Mouse (Mus musculus) layer of hippocampus, adult 8-10 months (tissue): ENCODE measurements at regions not wholly inside any gene's neighbourhood (a gene's known extent, or its start where the extent isn't known, plus 50 kb on each side); places are given as distances from the start of the nearest gene placed in this dataset.
A peak's percentile ranks its signal among the peaks of the same experiment; 100 is the strongest.

Experiments used
- DNase-seq, 2 experiments: peaks; one replicate each; pipeline ENCODE4 v3.0.0; 2022; ENCODE audit warnings: low spot score in 2 of 2

DNA sequence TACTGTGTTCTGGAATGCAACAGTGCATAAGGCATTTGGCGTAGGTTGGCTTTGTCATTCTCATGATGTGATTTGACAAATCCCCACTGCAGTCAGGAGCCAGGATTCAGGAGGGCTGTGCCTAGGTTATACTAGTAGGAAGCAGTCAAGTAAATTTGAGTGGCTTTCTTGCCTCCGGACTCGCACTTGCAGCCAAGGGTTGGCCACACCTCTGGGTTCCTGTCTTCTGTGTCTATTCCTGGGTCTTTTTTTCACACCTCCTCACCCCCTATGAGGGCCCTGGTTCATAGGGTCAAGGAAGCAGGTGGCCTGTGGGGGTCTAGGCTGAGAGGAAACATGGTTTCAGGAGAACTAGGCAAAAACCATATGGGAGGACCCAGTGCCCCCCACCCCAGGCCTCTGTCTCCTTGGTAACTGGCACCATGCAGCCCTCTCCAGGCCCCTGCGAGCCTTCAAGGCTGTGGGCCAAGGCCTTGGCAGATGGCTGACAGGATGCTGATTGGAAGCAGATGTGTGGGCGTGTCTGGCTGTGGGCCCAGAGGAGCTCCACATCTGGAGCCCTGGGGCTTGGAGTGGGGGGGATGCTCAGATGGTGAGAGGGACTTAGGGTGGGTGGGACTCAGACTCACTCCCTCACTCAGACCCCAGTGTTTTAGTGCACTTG is 195.7 kb downstream of the Rgs3 start:
- no peak for DNase-seq

DNA sequence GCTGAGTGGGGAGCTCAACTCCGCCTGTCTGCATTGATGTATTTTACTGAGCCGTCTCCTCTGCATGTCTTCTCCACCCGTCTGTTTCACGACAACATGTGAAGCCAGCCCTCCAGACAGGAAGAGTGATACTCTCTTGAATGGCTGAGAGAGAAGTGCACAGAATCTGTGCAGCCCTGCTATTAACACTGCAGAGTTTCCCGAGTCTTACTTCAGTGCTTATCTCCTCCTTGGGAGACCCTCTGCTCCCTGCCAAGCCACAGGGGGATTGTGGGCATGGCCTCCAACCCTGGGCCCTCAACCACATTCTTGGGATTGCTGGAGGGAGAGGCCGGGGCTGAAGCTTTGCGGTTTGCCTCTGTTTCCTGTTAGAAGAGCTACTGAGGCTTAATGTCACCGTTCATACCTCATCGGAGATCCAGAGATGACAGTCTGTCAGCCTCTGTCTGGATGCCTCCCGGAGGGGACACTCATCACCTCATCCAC is 197.1 kb downstream of the Rgs3 start:
- no peak for DNase-seq

DNA sequence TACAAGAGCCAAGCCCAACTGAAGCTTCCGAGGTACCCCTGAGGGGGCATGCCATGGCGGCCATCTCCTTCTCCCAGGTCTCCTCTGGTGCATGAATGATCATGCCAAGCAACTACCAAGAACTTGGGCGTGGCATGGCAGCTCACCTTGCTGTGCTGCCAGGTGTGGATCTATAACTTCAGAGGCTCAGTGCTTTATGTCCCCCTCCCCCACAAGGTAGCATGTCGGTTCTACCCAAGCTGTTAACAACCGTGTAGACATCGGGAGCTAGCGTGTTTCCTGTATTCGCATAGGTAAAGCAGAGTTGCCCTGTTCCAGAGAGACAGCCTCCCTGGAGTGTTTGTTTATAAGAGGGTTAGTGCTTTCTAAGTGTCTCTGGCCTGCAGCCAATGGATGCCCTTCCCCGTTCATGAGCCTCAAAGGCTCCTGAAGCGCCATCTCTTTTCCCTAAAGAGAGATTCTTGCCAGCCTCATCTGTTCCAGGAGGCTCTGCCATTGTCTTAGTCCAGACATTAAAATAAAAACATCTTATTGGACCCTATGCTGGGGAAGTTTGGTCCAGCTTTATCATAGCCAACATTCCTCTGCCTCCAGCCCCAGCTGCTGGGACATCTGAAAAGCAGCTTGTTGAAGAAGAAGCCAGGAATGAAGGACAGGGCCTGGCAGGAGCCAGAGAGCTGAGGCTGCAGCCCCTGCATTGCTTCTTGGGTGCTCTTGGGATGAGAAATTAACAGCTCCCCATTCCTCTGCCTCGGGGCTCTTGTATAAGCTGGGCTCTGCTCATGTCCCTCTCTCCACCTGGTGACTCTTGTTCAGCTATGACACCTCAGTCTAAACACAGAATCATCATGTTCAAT is 201.3 kb downstream of the Rgs3 start:
- DNase-seq: no peak

DNA sequence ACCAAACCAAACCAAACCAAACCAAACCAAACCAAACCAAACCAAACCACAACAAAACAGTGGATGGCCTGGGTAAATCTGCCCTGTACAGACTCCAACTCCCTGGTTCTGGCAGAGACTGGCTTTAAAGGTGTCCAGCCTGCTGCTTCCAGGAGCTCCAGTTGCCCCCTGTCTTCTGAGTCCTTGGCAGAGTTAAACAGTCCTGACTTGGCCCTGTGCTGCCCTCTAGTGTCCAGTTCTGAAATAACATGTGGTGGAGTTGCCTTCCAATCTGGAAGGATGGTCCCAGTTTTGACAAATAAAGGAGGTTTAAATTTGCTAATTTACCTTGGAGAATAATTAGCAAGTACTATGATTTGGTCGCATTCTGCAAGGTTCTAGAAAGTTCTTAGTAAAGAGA is 202.0 kb downstream of the Rgs3 start:
- DNase-seq: peak; percentile 49 to 84

DNA sequence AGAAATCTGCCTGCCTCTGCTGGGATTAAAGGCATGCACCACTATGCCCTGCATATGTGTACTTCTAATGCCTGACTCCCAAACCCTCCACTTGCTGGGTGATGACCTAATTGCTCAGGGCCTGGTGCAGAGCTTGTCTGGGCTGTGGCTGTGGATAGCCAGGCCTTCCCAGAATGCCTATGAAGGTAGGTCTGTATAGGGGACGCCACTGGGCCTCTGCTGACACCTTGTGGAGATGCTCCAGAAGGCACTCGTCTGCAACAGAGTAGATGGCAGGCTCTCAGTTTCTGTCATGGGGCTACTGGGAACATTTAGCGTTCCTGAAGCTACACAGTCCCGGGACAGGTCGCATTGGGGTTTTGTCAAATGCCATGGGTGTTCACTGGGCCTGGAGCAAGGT is 201.4 kb upstream of the Zfp618 start:
- peak; percentile 77 to 86 for DNase-seq

DNA sequence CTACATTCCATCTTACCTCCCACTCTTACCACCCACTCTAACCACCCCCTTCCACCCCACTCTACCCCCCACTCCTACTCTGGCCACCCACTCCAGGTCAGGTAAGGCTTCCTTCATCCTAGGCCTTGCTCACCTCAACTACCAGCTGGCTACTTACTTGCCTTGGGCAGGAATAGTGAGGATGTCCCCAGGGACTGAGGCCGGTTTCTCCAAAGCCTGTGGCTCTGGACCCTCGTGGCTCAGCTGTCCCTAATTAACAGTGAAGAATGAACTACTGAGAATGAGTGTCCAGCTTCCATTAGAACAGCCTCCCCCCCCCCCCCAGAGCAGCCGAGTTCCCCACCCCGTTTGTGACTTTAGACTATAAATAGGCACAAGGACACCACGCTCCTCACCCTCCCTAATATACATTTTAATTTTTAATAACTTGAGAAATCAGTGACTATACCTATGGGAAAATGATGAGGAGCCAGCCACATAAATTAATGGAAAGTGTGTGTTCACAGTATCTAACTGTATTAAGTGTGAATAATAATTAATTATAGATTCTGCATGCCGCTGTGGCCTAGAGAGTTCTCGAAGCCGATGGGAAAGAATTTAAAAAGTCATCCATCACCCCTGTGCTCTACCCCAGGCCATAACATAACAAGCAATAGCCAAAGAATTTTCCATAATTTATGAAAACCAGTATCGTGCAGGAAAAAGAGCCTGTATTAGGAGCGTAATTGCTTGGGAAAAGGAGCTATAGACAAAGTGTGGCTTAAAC is 195.7 kb upstream of the Zfp618 start:
- no peak for DNase-seq

DNA sequence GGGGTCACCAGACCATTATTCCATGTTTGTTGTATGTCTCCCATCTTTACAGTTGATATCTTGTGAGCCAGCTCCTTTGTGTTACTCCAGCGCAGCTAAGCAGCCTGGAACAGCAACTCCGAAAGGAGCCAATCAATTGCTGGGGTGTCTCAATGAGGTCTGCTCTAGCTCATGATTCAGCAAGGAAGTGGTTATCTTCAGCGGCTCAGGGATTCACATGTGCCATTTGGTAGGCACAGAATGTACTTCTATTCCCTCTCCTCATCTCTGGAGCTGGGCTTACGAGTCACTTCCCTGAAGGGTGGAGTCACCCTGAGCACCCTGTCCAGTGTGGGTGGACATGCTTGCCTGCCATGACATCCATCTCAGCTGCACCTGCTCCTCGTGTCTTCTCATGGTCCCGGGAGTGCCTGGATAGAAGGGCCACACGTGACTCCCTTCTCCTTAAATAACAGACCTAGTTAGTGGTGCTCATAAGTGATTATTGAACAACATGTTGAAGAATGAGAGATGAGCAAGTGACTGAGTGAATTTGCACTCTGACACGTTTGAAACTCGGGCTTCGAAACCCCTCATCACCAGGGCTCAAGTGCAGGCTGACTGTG is 190.3 kb upstream of the Zfp618 start:
- DNase-seq: no peak

DNA sequence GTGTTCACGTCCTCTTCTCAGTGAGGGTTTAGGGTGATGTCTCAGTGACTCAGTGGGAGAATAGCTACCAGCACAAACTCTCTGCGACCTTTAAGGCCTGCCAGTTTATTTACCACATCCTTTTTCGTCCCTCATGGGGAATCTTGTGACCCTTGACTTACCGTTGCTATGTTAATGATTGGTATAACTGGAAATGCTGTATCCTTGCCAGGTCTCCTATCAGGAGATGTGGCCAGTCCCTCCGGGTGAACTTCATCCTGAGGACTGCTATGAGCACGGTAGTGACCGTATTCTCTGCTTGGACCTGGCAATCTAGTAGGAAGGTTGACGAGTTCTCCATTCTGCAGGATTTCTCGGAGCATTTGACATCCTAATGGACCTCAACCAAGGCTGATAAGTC is 188.5 kb upstream of the Zfp618 start:
- no peak for DNase-seq

DNA sequence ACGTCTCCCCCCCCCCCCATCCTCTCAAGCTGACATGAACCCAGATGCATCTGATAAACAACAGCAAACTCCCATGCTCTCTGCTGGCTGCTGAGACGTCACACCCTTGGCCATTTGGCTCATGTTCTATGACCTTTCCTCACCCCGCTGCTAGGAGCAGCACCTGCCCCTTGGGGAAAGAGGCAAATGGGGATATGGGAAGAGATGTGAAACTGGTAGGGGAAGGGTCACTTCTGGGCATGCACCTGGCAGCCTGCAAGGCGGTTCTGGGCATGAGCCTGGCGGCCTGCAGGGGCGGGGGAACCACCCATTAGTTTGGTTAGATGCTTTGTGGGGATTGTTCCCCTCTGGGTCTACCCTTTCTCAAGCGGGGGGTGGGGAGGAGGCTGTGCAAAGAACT is 187.9 kb upstream of the Zfp618 start:
- no peak for DNase-seq

DNA sequence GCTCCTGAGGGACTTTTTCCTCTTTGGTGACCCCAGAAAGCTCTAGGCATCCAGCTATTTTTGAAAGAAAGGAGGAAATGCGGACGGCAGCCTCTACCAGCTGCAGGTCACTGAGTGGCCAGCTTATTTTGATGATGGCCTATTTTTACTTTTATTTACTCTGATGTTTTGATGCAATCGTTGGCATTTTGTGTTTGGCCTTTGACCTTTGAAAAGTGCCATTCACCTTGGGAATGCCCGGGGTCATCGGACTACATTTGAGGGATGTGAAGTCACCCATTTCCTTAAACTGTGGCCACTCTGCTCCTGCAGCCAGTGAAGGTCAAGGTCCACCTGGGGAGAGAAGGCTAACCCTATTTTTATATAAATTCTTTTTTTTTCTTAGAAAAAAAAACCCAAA is 186.8 kb upstream of the Zfp618 start:
- no peak for DNase-seq

DNA sequence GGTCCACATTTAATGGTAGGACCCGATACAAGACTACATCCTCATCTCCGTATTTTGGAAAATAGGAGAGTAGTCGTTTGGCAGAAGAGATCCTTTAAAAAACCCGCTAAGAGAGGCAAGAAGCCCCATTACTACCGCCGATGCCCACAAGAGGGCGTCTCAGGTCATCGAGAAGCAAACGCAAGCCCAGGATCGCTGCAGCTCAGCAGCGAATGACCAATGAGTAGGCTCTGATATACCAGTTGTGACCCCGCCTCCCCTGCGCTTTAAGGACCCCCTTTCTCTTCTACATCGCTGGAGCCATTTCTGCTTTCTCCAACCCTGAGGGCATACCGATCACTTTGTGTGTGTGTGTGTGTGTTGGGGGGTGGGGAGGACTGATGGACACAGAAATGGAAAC is 185.0 kb upstream of the Zfp618 start:
- peak; percentile 80 to 93 for DNase-seq

DNA sequence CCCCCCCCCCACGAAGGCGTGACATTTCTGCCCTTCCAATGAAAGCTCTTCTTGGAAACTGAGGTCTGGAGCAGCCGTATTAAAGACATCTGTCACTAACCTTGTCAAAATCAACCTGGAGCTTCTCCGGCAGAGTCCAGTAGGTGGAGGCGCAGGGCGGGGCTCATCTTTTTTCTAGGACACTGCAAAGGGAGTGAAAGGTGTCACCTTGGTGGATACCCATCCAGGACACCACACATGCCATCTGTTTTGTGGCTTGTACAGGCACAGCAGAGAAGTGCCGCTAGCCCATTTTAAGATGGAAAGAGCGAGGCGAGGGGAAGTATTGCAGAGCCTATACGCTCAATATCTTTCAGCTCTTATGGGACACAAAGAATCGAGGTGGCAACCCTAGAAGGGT is 184.5 kb upstream of the Zfp618 start:
- DNase-seq: no peak

DNA sequence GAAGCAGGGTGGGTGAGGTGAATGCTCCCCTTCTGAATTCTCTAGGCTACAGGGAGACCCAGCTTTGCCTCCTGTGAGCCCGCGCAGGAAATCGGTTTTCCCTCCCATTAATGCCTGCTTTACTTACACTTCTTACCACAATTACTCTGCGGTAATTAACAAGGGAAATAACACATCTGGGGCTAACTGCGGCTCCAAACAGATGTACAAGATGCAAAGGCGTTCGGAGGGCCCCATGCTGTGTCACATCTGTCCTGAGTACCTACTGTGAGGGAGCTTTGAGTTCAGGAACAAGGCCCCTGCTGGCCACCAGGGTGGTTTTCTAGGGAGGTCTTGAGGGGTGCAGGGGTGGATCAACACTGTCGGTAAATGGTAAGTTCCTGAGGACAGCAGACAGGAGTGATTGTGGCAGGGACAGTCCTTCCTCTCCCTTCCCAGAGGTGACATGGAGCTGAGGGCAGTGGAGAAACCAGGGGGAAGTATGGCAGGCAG is 184.0 kb upstream of the Zfp618 start:
- no peak for DNase-seq

DNA sequence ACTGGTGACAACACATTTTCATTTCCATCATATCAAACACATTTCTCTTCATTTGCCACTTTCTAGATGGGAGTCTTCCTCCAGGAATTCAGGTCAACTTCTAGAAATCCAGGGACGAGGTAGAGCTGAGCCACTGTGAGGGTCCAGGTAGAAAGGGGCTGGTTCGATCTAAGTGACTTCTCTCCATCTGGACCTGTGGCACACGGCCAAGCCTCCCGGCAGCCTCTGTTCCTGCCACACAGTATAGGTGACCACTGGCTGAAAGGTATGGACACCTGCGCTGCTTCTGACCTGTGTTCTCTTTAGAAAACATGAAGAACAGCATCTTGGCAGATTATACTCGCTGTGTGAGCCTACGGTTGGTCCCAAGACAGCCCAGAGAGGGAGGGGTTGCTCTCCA is 179.7 kb upstream of the Zfp618 start:
- DNase-seq: no peak

DNA sequence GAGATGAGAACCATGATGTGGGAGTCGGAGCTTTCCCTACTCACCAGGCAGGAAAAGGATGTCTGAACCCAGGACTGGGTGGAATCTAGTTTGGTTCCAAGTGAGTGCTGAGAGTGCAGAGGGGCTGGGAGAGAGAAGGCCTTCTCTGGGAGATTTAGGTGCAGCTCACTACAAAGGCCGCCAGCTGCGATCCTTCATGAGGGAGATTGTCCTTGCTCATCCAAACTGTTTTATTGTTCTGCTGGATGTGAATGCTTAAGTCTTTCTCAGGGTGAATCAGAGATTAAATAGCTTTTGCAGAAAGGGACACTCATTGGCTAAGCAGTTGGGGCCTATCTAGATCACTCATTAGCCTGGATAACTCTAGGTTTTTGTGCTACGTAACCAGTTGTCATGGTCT is 175.7 kb upstream of the Zfp618 start:
- no peak for DNase-seq

DNA sequence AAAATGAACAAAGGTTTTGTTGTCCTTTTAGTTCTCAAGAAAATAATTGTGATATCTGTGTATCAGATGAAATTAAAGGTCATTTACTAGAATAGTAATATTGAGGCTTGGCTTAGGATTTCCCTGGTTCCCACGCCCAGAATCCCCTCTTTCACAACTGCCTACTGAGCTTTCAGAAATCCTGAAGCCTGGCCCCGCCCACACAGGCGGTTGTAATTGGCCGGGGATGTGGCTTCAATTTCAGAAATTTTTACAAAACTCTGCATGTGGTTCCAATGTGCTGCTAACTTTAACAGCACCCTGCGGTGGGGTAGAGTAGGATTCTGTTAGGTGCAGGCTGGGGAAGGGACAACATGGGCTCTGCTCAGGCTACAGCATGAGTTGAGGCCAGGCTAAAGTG is 171.8 kb upstream of the Zfp618 start:
- DNase-seq: no peak

DNA sequence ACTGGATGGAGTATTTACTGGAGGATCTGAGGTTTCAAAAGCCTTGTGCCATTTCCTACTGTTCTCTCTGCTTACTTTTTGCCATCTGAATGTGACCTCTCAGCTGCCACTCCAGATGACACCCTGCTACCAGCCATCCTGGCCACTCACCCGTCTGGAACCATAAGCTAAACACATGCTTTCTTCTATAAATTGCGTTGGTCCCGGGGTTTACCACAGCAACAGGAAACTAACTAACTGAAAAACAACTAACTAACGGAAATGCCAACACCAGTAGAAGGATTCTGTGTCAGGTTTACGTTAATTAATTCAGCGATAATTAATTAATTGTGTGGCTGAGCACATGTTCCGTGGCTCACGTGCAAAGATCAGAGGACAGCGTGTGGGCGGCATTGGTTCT is 169.8 kb upstream of the Zfp618 start:
- DNase-seq: no peak

DNA sequence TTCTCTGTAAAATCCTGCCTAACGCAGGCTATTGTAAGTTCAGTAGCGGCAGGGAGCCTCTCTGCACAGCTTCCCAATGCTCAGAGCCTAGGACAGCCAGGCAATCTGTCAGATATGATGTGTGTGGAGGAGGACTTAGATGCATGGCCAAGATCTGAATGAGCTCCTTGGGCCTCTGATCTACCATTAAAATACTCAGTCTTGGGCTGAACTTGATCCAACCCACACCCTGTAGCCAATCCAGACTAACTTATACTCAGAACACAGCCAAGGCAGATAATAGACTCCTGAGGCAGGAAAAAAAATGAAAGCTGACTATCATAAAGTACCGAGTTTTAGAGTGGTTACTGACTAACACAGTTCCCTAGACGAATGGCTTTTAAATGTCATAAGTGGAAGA is 165.4 kb upstream of the Zfp618 start:
- no peak for DNase-seq

DNA sequence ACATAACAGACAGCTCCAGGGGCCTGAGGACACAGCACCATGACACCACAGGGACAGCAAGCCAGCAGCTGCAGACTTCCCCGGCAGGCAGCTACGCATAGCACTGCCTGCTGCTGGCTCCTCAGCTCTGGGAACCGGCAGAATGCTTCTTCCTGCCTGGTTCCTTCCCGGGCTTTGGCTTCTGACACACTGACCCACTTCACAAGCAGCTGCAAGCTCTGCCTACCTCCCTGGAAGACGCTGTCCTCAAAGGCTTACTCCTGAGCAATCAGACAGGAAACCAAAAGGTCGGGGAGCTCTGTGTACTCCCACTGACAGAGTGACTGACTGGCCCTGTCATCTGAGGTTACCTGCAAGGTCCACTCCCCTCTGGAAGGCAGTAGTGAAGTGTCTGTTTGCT is 159.5 kb upstream of the Zfp618 start:
- DNase-seq: no peak

DNA sequence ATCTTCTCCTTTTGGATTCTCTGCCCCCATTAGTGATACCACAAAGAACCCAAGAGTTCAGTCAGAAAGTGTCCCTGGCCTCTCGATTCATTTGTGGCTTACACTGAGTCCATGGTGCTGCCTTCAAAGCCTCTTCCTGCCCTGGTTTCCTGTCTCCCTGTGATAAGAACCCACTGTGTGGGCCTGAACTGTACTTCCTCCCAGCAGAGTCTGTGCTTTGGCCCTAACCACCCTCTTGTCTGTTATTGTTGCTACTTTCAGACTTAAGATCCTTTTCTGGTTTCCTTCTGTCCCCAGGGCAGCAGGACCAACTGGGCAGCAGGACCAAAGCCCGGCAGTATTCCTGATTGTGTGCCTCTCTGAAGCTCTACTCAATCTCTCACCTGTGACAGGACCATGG is 158.6 kb upstream of the Zfp618 start:
- no peak for DNase-seq

DNA sequence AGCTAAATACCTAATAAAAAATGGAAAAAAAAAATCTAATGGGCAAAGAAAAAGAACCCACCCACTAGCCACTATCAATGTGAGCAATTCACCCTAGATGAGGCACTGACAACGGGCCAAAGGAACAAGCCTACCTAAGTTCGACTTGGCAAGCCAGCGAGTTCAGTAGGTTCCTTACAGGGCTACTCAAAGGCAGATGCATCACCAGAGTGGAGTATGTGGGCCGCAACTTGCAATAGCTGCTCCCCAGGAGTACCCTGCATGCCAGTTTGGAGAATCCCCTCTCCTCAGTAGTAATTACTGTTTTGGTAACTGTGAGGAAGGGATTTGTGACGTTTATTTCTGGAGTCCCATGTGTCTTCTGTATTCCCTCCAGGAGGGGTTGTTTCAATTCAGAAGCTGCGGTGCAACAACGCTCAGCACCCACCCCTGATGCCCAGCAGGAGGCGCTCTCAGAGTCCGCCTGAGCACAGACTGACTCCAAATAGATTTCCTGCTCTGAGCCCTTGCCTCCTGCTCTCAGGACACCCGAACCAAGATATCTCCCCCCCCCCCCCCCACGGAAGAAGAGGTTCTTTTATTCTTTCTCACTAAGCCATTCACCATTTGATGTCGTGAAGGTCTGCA is 157.3 kb upstream of the Zfp618 start:
- no peak for DNase-seq
